Mouse (Mus musculus): ENCODE data around the gene Snx32. TPM values are rescaled to one million over a fixed set of nuclear protein-coding genes. Genes with fewer than 3 reads are reported as not detected.

Snx32 gene
- total RNA-seq (2023): 1 to 10 TPM; 3.6 to 4.3 TPM

DNA sequence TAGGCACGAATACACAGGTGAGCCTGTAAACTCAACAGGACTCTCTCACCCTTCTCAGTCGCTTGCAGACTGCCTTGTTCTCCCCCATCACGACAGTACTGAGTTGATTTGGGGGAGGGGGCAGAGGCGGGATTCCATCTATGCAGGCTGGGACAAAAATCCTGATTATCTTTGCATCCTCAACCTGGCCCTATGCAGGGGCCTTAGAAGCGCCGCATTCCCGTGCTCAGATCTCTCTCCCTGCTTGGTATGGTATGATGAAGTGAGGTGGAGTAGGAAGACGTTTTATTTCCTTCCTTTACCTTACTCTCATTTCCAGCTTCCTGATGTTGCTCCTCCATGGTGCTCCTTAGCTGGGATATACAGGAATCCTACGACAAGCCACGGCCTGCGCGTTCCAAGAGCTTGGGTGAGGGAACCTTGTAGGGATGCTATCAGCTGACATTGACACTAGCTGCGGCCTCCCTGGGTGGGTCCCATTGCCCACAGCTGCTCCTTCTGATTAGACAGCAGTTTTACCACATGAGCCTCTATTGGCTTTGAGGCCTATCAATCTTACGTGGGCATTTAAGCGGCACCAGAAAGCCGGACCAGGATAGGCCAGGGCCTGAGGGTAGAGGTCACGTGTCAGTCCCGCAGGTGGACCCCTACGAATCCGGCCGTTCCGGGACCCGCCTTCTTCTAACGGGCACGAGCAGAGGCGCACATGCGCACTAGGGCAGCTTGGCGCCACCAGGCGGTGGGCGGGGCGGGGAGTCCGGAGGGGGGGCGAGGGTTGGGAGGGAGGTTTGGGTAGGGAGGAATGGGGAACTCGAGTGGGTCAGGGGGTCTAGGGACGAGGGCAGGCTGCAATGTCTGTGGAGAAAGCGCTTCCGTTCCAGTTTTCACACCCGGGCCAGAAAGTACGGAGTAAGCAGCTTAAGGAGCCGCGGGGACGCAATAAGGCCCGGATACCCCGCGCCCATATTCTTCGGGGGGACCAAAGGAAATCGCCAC, at the start of gene Snx32:
Gene Snx32 (minus strand): TSS at position 508 of the 996 bp plus-strand sequence.

DNA sequence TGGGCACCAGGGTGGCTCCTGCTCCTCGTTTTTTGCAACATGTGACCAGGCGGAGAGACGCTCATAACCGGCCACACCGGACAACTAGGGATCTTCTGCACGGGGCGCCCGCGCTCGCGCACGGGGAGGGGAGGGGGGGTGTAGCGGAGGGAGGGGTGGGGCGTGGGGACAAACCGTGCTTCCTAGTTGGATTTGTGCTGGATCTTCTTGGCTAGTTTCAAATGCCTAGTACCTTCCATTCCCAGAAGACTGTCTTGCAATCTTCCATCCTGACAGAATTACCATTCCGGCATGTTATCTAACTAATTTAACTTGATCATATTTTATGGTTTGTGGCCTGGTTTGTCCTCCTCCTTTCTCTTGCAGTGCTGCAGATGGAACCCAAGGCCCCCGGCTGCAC, 6.7 kb downstream of the Snx32 start, which contains the start of gene 1700020D05Rik:
Gene 1700020D05Rik (minus strand): TSS at position 101 of the 400 bp plus-strand sequence.

DNA sequence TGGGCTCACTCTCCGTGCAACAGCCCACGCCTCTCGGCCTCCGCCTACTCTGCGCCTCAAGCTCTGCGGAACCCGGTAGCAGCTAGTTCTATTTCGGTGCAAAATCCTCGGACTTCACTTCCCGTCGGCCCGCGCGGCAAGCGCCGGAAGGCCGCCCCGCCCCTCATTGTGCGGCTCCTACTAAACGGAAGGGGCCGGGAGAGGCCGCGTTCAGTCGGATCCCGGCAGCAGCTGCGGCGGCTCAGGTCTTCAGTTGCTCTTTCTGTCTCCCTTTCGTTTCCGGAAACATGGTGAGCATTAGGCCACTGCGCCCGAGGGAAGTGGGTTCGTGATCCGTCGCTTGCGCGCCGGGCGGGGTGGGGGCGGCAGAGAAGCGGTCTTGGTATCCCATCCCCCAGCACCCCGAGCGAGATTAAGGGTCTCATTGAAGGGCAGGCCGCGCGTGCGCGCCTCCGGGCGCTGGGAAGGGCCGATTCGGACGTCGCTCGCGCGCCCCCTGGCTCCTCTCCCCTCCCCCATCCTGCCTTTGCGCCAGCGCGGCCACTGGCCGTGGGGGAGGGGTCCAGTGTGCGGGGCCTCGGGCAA, 19.9 kb downstream of the Snx32 start, which contains the start of gene Cfl1:
Gene Cfl1 (plus strand): TSS at position 143 of the 585 bp plus-strand sequence.

DNA sequence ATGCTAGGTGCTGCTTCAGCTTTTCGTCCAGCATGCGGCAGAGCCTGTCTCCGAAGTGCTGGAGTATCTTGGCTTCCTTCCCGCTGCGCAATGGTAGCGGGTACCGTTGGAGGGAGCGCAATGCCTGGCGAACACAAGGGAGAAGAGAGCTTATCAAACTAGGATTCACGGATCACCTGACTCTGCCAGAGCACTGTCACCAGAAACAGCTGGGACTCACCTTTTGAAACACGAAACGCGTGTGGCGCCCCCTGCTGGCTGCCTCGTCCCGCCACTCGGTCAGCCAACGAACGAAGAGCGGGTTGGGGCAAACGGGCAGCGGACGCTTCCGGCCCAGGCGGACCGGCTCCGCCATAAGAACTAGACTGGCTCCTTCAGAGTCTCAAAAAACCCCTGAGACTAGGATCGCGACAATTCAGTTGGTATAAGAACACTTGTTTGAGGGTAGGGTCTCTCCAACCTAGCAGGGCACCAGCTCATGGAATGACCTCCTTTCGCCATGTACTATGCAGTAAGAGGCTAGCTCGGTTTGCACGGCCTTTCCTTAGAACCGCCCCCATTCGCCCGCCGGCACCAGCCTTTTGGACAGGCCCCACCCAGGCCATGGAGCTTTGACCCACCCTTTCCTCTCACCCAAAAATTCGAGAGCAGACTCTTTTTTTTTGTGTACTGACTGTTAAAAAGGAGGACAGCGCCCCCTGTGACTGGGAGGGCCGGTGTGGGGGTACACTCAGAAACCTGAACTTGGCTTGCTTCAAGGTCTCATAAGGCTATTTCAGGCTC, 22.4 kb downstream of the Snx32 start, which contains the start of gene Mus81:
Gene Mus81 (minus strand): TSS at position 635 of the 783 bp plus-strand sequence.

DNA sequence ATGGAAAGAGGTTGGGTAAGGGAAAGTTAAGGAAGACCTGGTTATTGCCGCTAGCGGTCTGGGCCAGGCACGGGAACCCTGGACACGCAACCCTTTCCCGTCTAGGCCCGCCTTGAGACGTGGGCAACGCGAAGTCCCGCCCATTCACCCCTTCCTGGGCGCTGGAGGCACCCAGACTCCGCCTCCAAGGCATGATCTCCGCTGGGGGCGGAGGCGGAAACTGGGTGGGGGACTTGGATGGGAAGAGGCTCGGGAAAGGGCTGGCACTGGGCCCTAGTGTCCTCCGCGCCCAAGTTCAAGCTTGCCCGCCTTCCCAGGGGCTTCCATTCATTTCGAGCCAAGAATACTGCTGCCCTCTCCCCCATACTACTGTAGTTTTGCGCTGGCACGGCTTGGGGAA, 36.6 kb downstream of the Snx32 start, which contains the start of gene Efemp2:
Gene Efemp2 (plus strand): TSS at position 235 of the 400 bp plus-strand sequence.

DNA sequence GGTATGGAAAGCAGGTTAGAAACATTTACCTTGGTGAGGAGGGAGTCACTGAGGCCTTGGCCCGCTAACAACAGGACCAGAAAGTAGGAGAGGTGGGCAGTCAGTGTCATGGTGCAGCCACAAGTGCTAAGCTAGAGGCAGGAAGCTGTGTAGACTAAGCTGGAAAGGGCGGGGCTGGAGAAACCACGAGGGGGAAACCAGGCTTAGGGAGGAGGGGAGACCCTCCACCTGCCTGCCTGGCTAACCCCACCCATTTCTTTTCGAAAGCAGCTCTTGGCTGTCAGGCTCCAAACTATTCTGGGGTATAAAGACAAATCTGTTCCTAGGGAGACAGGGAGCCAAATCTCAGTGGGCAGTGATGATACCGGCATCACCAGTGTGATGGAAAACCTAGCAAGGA, 42.0 kb downstream of the Snx32 start, which contains the start of gene Ctsw:
Gene Ctsw (minus strand): TSS at position 134 of the 400 bp plus-strand sequence.

DNA sequence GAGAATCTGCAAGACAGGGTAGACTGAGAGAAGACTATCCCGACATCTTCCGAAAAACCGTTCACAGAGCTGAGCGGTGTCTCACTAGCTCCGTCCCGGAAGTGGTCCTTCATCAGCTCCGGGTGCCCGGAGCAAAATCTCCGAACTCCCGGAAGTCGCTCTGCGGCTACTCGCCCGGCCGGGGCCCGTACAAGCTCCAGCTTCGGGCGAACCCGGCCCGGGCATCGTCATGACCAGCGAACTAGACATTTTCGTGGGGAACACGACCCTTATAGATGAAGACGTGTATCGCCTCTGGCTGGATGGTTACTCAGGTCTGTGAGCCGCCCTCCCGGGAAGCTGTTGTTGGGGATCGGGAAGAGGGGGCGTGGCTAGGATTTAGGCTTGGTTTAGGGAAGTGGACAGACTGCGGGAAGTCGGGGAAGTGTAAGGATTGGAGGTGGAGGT, 49.9 kb downstream of the Snx32 start, which contains the start of gene Fibp:
Gene Fibp (plus strand): TSS at position 151 of the 447 bp plus-strand sequence.

DNA sequence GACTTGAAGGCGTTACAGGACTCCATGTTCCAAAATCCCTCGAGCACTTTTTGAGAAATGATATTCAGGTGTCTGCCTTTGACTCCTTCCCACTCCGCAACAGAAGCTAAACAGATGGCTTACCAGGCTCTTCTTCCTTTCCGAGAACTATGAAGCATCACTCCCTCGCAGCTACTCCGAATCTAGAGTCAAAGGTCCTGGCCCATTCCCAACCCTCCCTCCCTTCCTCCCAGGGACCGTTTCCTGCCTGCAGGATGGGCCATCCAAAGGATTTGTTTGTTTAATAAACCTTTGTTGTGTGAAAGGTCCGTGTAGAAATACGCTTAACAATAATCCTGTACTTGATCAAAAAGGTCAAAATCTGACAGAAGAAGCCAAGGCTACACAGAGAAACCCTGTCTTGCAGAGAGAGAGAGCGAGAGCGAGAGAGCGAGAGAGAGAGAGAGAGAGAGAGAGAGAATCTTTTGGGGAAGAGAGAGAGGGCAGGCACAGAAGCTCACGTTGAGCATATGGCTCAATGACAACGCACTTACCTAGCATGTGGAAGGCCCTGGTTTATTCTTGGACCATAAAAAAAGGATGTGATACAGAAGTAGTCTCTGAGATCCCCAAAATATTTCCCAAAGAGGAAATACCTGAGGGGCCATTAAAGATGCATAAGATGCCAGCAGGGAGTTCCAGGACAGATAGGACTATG, 52.4 kb downstream of the Snx32 start, which contains the start of gene Ccdc85b:
Gene Ccdc85b (minus strand): TSS at position 149 of the 697 bp plus-strand sequence.

DNA sequence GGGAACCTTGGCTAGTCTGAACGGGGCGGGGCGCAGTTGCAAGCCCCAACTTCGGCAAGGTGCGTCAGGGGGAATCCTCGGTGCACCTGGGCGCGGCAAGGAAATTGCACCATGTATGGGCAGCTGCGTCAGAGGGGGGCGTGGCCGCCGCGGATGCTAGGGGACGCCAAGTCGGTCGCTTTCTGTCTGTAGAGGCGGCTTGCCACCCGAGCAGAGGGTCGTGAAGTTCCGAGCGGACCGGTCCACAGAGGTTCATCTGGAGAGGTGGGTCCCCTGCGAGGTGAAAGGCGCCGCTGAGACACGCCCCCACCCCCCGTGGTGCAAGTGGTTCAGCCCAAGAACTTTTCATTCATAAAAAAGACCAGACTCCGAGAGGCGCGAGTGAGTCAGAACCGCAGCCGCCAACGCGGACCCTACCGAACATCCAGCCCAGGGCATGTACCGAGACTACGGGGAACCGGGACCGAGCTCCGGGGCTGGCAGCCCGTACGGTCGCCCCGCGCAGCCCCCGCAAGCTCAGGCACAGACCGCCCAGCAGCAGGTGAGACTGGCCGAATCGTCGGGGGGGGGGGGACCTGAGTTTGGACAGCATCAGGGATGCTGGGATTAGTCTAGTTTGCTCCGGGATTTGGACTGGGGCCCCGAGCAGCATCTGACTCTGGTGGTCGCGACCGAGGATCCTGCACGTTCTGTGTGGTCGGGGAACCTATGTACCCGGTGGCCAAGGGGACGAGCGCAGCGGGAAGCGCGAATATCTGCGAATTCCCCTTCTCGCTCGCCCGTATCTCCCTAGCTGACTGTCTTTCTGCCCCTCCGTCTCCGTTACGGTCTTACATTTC, 62.6 kb downstream of the Snx32 start, which contains the start of gene Fosl1:
Gene Fosl1 (plus strand): TSS at position 33 of the 839 bp plus-strand sequence.

Other genes with a start within 250 kb of the Snx32 start
- gene Pacs1, start 237.4 kb downstream of the Snx32 start, total RNA-seq (2023): 100 to 1,000 TPM; 105 to 106 TPM
- gene Sf3b2, start 215.1 kb downstream of the Snx32 start, total RNA-seq (2023): 100 to 1,000 TPM; 199 to 214 TPM
- not detected for gene Gal3st3, start 212.2 kb downstream of the Snx32 start, total RNA-seq (2023)
- gene Catsper1, start 174.8 kb downstream of the Snx32 start, total RNA-seq (2023): not detected
- gene Cst6, start 161.0 kb downstream of the Snx32 start, total RNA-seq (2023): not detected
- 10 to 100 TPM; 21.3 to 25.1 TPM for gene Eif1ad, start 143.8 kb downstream of the Snx32 start, total RNA-seq (2023)
- gene Banf1, start 143.4 kb downstream of the Snx32 start, total RNA-seq (2023): 10 to 100 TPM; 65.2 to 82.5 TPM
- gene Sart1, start 121.8 kb downstream of the Snx32 start, total RNA-seq (2023): 10 to 100 TPM; 96.2 to 98.5 TPM
- under 1 TPM in 1 of 2 experiments, not detected in 1; 0.20 TPM for gene Tsga10ip, start 108.0 kb downstream of the Snx32 start, total RNA-seq (2023)
- 100 to 1,000 TPM; 122 to 124 TPM for gene Drap1, start 85.6 kb downstream of the Snx32 start, total RNA-seq (2023)
- gene AI837181, start 85.4 kb downstream of the Snx32 start, total RNA-seq (2023): 10 to 100 TPM; 38.8 to 44.7 TPM
- 10 to 100 TPM; 47.9 to 66.9 TPM for gene Fosl1, start 63.0 kb downstream of the Snx32 start, total RNA-seq (2023)
- 1 to 10 TPM; 1.3 to 2.1 TPM for gene Ccdc85b, start 52.6 kb downstream of the Snx32 start, total RNA-seq (2023)
- gene Fibp, start 49.9 kb downstream of the Snx32 start, total RNA-seq (2023): 10 to 100 TPM; 51.1 to 59.5 TPM
- under 1 TPM; 0.69 to 0.79 TPM for gene Ctsw, start 42.0 kb downstream of the Snx32 start, total RNA-seq (2023)
- 1 to 10 TPM in 1 of 2 experiments, under 1 TPM in 1; 0.20 to 1.2 TPM for gene Efemp2, start 36.6 kb downstream of the Snx32 start, total RNA-seq (2023)
- 10 to 100 TPM; 19.9 to 20.9 TPM for gene Mus81, start 22.1 kb downstream of the Snx32 start, total RNA-seq (2023)
- 1,000 to 10,000 TPM; 1,662 to 1,728 TPM for gene Cfl1, start 20.1 kb downstream of the Snx32 start, total RNA-seq (2023)
- gene 1700020D05Rik, start 6.8 kb downstream of the Snx32 start, total RNA-seq (2023): 1 to 10 TPM in 1 of 2 experiments, under 1 TPM in 1; 0.88 to 1.6 TPM
- gene Ovol1, start 50.1 kb upstream of the Snx32 start, total RNA-seq (2023): under 1 TPM in 1 of 2 experiments, not detected in 1; 0.13 TPM
- gene Ap5b1, start 57.5 kb upstream of the Snx32 start, total RNA-seq (2023): 10 to 100 TPM; 69.1 to 69.3 TPM
- 100 to 1,000 TPM; 158 to 174 TPM for gene Rnaseh2c, start 91.3 kb upstream of the Snx32 start, total RNA-seq (2023)
- 10 to 100 TPM; 81.3 to 83.8 TPM for gene Kat5, start 99.7 kb upstream of the Snx32 start, total RNA-seq (2023)
- 10 to 100 TPM; 73.0 to 88.9 TPM for gene Rela, start 126.9 kb upstream of the Snx32 start, total RNA-seq (2023)
- 100 to 1,000 TPM; 212 to 218 TPM for gene Sipa1, start 153.2 kb upstream of the Snx32 start, total RNA-seq (2023)
- 10 to 100 TPM; 86.5 to 87.3 TPM for gene Map3k11, start 178.2 kb upstream of the Snx32 start, total RNA-seq (2023)
- gene Pcnx3, start 178.4 kb upstream of the Snx32 start, total RNA-seq (2023): 10 to 100 TPM; 68.8 to 83.2 TPM
- not detected for gene Kcnk7, start 193.8 kb upstream of the Snx32 start, total RNA-seq (2023)
- 100 to 1,000 TPM; 150 to 158 TPM for gene Ehbp1l1, start 215.8 kb upstream of the Snx32 start, total RNA-seq (2023)
- 10 to 100 TPM; 57.9 to 58.5 TPM for gene Fam89b, start 219.1 kb upstream of the Snx32 start, total RNA-seq (2023)
- gene Ltbp3, start 230.4 kb upstream of the Snx32 start, total RNA-seq (2023): 1 to 10 TPM in 1 of 2 experiments, under 1 TPM in 1; 0.58 to 1.4 TPM

Data from neutrophil, adult 59 days (primary cell).